Mouse (Mus musculus): ENCODE data around the gene Shisa3. TPM values are rescaled to one million over a fixed set of nuclear protein-coding genes. Genes with fewer than 3 reads are reported as not detected.

The Shisa3 gene
- polyA plus RNA-seq, 1 experiment from 2014 or later: 19.5 TPM

DNA sequence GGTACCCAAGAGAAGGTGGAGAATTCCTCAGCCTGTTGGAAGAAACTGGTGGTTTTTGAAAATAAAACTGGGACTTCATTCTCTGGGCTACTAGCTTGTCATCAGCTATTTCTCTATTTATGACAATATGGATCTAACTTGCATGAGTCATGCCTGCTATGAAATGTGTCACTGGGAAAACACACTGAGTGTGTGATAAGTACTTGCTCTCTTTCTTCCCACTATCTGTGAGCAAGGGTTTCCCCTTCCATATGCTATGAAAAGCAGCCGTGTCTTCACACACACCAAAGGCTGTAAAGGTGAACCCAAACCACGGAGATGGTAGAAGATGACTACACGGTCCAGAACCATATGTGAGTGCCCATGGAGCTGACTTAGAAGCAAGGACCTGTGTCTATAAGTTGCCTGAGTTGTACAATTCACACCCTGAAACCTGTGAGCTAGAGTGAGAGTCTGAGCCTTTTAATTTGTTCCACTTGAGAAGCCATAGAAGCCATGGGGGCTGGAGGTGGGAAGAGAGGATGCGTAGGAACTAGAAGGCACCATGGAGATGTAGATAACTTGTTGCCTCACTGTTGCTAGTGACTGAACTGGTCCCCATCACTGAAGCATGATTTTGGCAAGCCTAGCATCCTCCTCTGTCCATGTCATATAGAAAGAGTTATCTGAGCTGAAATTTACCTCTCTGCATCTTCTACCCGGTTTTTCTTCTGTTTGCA lies 36.0 kb downstream of the Shisa3 start:
- H3K36me3 ChIP-seq (ENCODE audit: control insufficient read depth, insufficient read depth, low read length): peaks cover 14% of the 10 kb centered on the region
- H3K4me3 ChIP-seq (ENCODE audit: low read depth, low read length): no peak overlapping the region
- ATAC-seq: no peak
- no peaks in the 10 kb centered on the region for H3K9me3 ChIP-seq (replicated peaks; ENCODE audit: control insufficient read depth, low read length, poor library complexity, severe bottlenecking)
- H3K27ac ChIP-seq (ENCODE audit: low read length): no peak overlapping the region
- no peak overlapping the region for H3K9ac ChIP-seq (ENCODE audit: low read depth, low read length)
- no peaks in the 10 kb centered on the region for H3K4me1 ChIP-seq (ENCODE audit: control insufficient read depth, insufficient read depth, low read length)
- H3K27me3 ChIP-seq (ENCODE audit: control insufficient read depth, insufficient read depth, low read depth, low read length): peaks cover 34% of the 10 kb centered on the region
- 93% methylated on average over 5 of the region's 5 CpGs for WGBS
- no peak overlapping the region for H3K4me2 ChIP-seq (ENCODE audit: low read length)

DNA sequence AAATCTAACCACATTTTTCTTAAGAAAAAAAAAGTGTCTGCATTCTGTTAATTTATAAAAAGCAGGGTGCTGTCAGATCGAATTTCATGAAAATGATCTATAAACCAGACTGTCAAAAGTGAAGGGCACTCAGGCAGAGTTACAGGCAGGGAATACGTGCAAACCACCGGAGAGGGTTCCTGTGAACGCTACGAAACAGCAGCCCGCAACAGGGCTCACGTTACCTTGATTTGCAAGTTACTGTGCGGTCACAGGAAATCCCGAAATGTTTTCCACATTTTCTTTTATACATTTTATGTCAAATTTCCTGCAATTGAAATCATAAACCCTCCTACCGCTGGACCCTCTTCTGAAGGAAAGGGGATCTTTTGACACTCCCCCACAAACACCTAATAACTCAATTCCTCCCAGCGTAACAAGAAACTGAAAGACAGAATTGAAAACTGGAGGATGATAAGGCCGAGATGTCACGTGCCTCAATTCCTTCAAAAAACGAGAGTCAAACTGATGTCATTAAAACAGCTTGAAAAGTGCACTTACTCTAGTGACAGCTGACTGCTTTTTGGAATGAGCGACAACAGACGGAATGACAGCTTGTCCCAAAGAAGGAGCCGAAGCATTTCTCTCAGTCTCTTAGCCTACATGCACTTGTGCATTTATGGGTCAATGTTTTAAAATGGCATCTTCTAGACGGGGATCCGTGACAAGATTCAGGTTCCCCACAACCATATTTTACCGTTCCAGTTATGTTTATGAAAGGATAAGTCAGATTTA lies 39.3 kb downstream of the Shisa3 start:
- Histone ChIP-seq H3K4me2 (ENCODE audit: low read length) (no peak overlapping the region), H3K9me3 (replicated peaks; ENCODE audit: control insufficient read depth, low read length, poor library complexity, severe bottlenecking) (no peaks in the 10 kb centered on the region), H3K4me3 (ENCODE audit: low read depth, low read length) (no peak overlapping the region), H3K36me3 (ENCODE audit: control insufficient read depth, insufficient read depth, low read length) (peaks cover 22% of the 10 kb centered on the region), H3K9ac (ENCODE audit: low read depth, low read length) (no peak overlapping the region), H3K27me3 (ENCODE audit: control insufficient read depth, insufficient read depth, low read depth, low read length) (peaks cover 42% of the 10 kb centered on the region), H3K4me1 (ENCODE audit: control insufficient read depth, insufficient read depth, low read length) (no peaks in the 10 kb centered on the region), H3K27ac (ENCODE audit: low read length) (no peak overlapping the region)
- no peak for ATAC-seq
- WGBS: 90% methylated on average over 20 of the region's 20 CpGs

DNA sequence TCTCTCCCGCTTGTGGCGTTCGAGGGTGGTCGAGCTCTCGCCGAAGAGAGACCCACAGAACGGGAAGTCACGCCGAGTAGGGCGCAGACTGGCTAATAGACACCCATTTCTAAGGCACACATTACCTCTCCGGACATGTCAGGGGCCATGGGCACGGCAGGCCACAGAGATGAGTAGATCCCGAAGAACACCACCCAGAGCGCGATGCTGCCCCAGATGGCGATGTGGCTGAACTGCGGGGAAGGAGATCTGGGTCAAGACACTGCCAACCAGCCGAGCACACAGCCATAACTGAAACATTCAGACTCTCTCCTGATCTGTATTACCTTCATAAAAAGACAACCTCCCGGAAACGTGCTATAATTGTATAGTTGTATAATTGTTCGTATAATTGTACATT lies 39.9 kb downstream of the Shisa3 start:
- Histone ChIP-seq H3K4me3 (ENCODE audit: low read depth, low read length) (no peak overlapping the region), H3K9me3 (replicated peaks; ENCODE audit: control insufficient read depth, low read length, poor library complexity, severe bottlenecking) (no peaks in the 10 kb centered on the region), H3K9ac (ENCODE audit: low read depth, low read length) (no peak overlapping the region), H3K27me3 (ENCODE audit: control insufficient read depth, insufficient read depth, low read depth, low read length) (peaks cover 39% of the 10 kb centered on the region), H3K4me1 (ENCODE audit: control insufficient read depth, insufficient read depth, low read length) (no peaks in the 10 kb centered on the region), H3K27ac (ENCODE audit: low read length) (no peak overlapping the region), H3K36me3 (ENCODE audit: control insufficient read depth, insufficient read depth, low read length) (peaks cover 22% of the 10 kb centered on the region), H3K4me2 (ENCODE audit: low read length) (no peak overlapping the region)
- no peak for ATAC-seq
- whole genome bisulfite sequencing: 83% methylated on average over 21 of the region's 21 CpGs

DNA sequence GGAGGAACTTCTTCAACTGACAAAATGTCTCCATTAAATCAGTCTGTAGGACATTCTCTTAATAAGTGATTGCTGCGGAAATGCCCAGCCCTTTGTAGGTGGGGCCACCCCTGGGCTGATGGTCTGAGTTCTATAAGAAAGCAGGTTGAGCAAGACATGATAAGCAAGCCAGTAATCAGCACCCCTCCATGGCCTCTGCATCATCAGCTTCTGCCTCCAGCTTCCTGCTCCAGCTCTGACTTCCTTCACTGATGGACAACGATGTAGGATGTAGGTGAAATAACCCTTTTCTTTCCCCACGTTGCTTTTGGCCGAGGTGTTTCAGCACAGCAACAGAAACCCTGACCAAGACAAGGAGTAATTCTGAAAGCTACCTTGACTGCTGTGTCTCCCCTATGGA lies 41.5 kb downstream of the Shisa3 start:
- Histone ChIP-seq H3K4me3 (ENCODE audit: low read depth, low read length) (no peak overlapping the region), H3K4me2 (ENCODE audit: low read length) (no peak overlapping the region), H3K36me3 (ENCODE audit: control insufficient read depth, insufficient read depth, low read length) (peaks cover 22% of the 10 kb centered on the region), H3K27ac (ENCODE audit: low read length) (no peak overlapping the region), H3K4me1 (ENCODE audit: control insufficient read depth, insufficient read depth, low read length) (no peaks in the 10 kb centered on the region), H3K9me3 (replicated peaks; ENCODE audit: control insufficient read depth, low read length, poor library complexity, severe bottlenecking) (no peaks in the 10 kb centered on the region), H3K9ac (ENCODE audit: low read depth, low read length) (no peak overlapping the region), H3K27me3 (ENCODE audit: control insufficient read depth, insufficient read depth, low read depth, low read length) (peaks cover 38% of the 10 kb centered on the region)
- 93% methylated on average over 4 of the region's 4 CpGs for WGBS
- no peak for ATAC-seq

DNA sequence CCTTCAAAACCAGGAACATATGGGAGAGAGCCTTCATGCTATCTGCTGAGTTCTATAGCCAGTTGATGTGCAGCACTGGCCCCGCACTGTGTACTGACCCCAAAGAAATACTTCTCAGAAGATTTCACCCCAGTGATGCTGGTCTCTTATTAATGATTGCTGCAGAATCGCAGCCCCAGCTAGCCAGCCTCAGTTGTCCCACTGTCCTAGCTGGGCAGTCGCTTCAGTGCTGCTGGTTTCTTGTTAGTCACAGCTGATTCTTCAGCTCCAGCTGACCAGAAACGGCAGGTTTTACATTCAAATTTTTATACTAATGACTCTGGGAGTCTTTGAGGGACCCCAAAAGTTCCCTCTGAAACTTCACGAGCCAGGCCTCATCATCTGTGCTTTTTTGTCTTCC lies 42.3 kb downstream of the Shisa3 start:
- Histone ChIP-seq H3K27me3 (ENCODE audit: control insufficient read depth, insufficient read depth, low read depth, low read length) (peaks cover 34% of the 10 kb centered on the region), H3K4me3 (ENCODE audit: low read depth, low read length) (no peak overlapping the region), H3K4me2 (ENCODE audit: low read length) (no peak overlapping the region), H3K4me1 (ENCODE audit: control insufficient read depth, insufficient read depth, low read length) (no peaks in the 10 kb centered on the region), H3K36me3 (ENCODE audit: control insufficient read depth, insufficient read depth, low read length) (peaks cover 26% of the 10 kb centered on the region), H3K27ac (ENCODE audit: low read length) (no peak overlapping the region), H3K9me3 (replicated peaks; ENCODE audit: control insufficient read depth, low read length, poor library complexity, severe bottlenecking) (no peaks in the 10 kb centered on the region), H3K9ac (ENCODE audit: low read depth, low read length) (no peak overlapping the region)
- ATAC-seq: no peak
- 92% methylated on average over 5 of the region's 5 CpGs for WGBS

DNA sequence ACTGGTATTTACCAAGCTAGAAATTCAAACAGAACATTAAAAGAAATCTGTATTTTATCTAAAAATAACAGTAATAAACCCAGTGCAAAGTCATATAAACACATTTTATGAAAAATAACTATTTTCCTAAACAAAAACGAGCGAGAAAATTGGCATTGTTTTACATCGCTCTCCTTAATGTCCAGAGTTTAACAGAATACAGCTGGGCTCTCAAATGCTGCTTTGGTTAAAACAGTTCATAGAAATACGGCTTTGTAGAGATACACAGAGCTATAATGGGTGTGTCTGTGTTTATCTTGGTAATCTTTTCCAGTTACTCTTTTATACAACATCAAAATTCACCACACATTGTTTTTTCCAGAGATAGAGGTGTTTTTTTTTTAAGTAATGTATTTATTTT lies 44.8 kb downstream of the Shisa3 start:
- no peak for ATAC-seq
- Histone ChIP-seq H3K4me2 (ENCODE audit: low read length) (no peak overlapping the region), H3K9me3 (replicated peaks; ENCODE audit: control insufficient read depth, low read length, poor library complexity, severe bottlenecking) (no peaks in the 10 kb centered on the region), H3K4me1 (ENCODE audit: control insufficient read depth, insufficient read depth, low read length) (peaks cover 7% of the 10 kb centered on the region; the same call in 1 of the 2 replicates), H3K27me3 (ENCODE audit: control insufficient read depth, insufficient read depth, low read depth, low read length) (peaks cover 35% of the 10 kb centered on the region), H3K9ac (ENCODE audit: low read depth, low read length) (no peak overlapping the region), H3K4me3 (ENCODE audit: low read depth, low read length) (no peak overlapping the region), H3K36me3 (ENCODE audit: control insufficient read depth, insufficient read depth, low read length) (peaks cover 26% of the 10 kb centered on the region), H3K27ac (ENCODE audit: low read length) (no peak overlapping the region)
- WGBS: 94% methylated on average over 4 of the region's 4 CpGs

DNA sequence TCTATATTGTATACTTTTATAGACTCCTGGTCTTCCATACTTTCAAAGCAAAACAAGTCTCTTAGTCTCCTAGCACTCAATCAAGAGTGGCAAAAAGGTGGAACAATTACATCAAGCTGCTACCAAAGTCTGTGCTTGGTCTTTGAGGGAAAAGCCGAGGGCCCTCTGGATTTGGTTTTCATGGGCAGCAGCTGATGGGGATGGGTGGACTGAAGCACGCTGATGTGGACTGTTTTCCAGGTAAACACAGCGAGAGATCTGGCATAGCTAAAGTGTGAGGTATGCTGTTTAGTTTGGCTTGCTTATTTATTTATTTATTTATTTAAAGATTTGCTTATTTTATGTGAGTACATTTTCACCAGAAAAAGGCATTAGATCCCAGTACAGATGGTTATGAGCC lies 45.9 kb downstream of the Shisa3 start:
- Histone ChIP-seq H3K36me3 (ENCODE audit: control insufficient read depth, insufficient read depth, low read length) (peaks cover 17% of the 10 kb centered on the region), H3K27me3 (ENCODE audit: control insufficient read depth, insufficient read depth, low read depth, low read length) (peaks cover 28% of the 10 kb centered on the region)
- ATAC-seq: no peak

DNA sequence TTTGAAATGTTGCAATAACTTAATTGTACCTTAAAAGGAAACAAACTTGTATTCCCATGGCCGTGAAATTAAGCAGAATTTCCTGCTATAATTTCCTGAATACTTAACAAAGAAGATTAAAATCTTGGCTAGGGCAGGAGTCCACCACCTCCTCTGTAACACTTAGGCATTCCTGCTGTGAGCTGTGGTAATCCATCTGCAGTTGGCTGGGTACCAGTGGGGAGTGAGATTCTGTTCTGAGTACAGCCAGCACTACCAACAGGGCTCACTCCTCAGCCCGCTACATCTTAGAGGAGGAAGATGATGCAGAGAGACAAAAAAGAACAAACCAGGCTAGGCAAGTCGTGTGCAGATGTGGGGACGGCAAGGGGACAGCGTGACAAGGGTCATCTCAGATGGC lies 46.9 kb downstream of the Shisa3 start:
- Histone ChIP-seq H3K36me3 (ENCODE audit: control insufficient read depth, insufficient read depth, low read length) (peaks cover 13% of the 10 kb centered on the region), H3K4me1 (ENCODE audit: control insufficient read depth, insufficient read depth, low read length) (peaks cover 7% of the 10 kb centered on the region; the same call in 1 of the 2 replicates), H3K9me3 (replicated peaks; ENCODE audit: control insufficient read depth, low read length, poor library complexity, severe bottlenecking) (no peaks in the 10 kb centered on the region), H3K27ac (ENCODE audit: low read length) (no peak overlapping the region), H3K9ac (ENCODE audit: low read depth, low read length) (no peak overlapping the region), H3K27me3 (ENCODE audit: control insufficient read depth, insufficient read depth, low read depth, low read length) (peaks cover 27% of the 10 kb centered on the region), H3K4me3 (ENCODE audit: low read depth, low read length) (no peak overlapping the region), H3K4me2 (ENCODE audit: low read length) (no peak overlapping the region)
- no peak for ATAC-seq
- 44% methylated on average over 5 of the region's 5 CpGs for WGBS

More for the DNA sequence above, 45.9 kb downstream of the Shisa3 start:
- Histone ChIP-seq H3K4me1 (ENCODE audit: control insufficient read depth, insufficient read depth, low read length) (peaks cover 7% of the 10 kb centered on the region; the same call in 1 of the 2 replicates), H3K9ac (ENCODE audit: low read depth, low read length) (no peak overlapping the region), H3K4me2 (ENCODE audit: low read length) (no peak overlapping the region), H3K9me3 (replicated peaks; ENCODE audit: control insufficient read depth, low read length, poor library complexity, severe bottlenecking) (no peaks in the 10 kb centered on the region), H3K4me3 (ENCODE audit: low read depth, low read length) (no peak overlapping the region), H3K27ac (ENCODE audit: low read length) (no peak overlapping the region)
- 96% methylated on average over 3 of the region's 3 CpGs for WGBS
